Mouse (Mus musculus): ENCODE measurements around the gene Uhrf1bp1.

Uhrf1bp1 gene

GRCm38 (mm10) chr17:27911371-27911770, 55.1 kb downstream of the Uhrf1bp1 start:
- DNase-seq (ENCODE audit: low spot score) = no peak

GRCm38 (mm10) chr17:27914742-27915141, 58.5 kb downstream of the Uhrf1bp1 start:
- DNase-seq (ENCODE audit: low spot score) = no peak

GRCm38 (mm10) chr17:27916366-27916765, 60.1 kb downstream of the Uhrf1bp1 start:
- DNase-seq (ENCODE audit: low spot score) = no peak

GRCm38 (mm10) chr17:27920676-27921075, 64.4 kb downstream of the Uhrf1bp1 start:
- no peak for DNase-seq (ENCODE audit: low spot score)

- no peak for DNase-seq (ENCODE audit: low spot score)
These were observed 66.0 kb downstream of the Uhrf1bp1 start for GRCm38 (mm10) chr17:27922174-27922712.

- no peak for DNase-seq (ENCODE audit: low spot score)
These were observed 68.8 kb downstream of the Uhrf1bp1 start for GRCm38 (mm10) chr17:27925054-27925453.

- no peak for DNase-seq (ENCODE audit: low spot score)
These were observed 69.3 kb downstream of the Uhrf1bp1 start for GRCm38 (mm10) chr17:27925504-27925903.

GRCm38 (mm10) chr17:27930291-27930690, 74.0 kb downstream of the Uhrf1bp1 start:
- DNase-seq (ENCODE audit: low spot score) = no peak

- DNase-seq (ENCODE audit: low spot score) = no peak
These were observed 75.6 kb downstream of the Uhrf1bp1 start for GRCm38 (mm10) chr17:27931826-27932225.

GRCm38 (mm10) chr17:27934136-27934910, 78.1 kb downstream of the Uhrf1bp1 start:
- DNase-seq (ENCODE audit: low spot score) = no peak

GRCm38 (mm10) chr17:27935091-27935490, 78.8 kb downstream of the Uhrf1bp1 start:
- DNase-seq (ENCODE audit: low spot score) = no peak

GRCm38 (mm10) chr17:27937054-27937615, 80.9 kb downstream of the Uhrf1bp1 start:
- no peak for DNase-seq (ENCODE audit: low spot score)

- no peak for DNase-seq (ENCODE audit: low spot score)
These were observed 82.0 kb downstream of the Uhrf1bp1 start for GRCm38 (mm10) chr17:27938121-27938754.

GRCm38 (mm10) chr17:27939028-27939427, 82.8 kb downstream of the Uhrf1bp1 start:
- no peak for DNase-seq (ENCODE audit: low spot score)

GRCm38 (mm10) chr17:27940352-27940751, 84.1 kb downstream of the Uhrf1bp1 start:
- DNase-seq (ENCODE audit: low spot score) = peak; percentile 42

GRCm38 (mm10) chr17:27941178-27941577, 84.9 kb downstream of the Uhrf1bp1 start:
- DNase-seq (ENCODE audit: low spot score) = no peak

GRCm38 (mm10) chr17:27941698-27942097, 85.5 kb downstream of the Uhrf1bp1 start:
- no peak for DNase-seq (ENCODE audit: low spot score)

GRCm38 (mm10) chr17:27942131-27942530, 85.9 kb downstream of the Uhrf1bp1 start:
- DNase-seq (ENCODE audit: low spot score) = no peak

GRCm38 (mm10) chr17:27945546-27946216, 89.4 kb downstream of the Uhrf1bp1 start:
- DNase-seq (ENCODE audit: low spot score) = peak; percentile 71

GRCm38 (mm10) chr17:27946371-27946770, 90.1 kb downstream of the Uhrf1bp1 start:
- no peak for DNase-seq (ENCODE audit: low spot score)

GRCm38 (mm10) chr17:27947155-27947554, 90.9 kb downstream of the Uhrf1bp1 start:
- DNase-seq (ENCODE audit: low spot score) = no peak
